Mouse (Mus musculus) neural tube, embryonic 12.5 days (tissue): ENCODE results near the gene Agbl4. TPM values are rescaled to one million over a fixed set of nuclear protein-coding genes. Genes with fewer than 3 reads are reported as not detected.
A peak's percentile ranks its signal among the peaks of the same experiment; 100 is the strongest.

Experiments
- ATAC-seq: fragments of 200-750 bp; cut with Nextera tagmentation; 2 replicates; pipeline ENCODE4 v1.8.0; 2017; ENCODE audit warnings: low read depth, mild to moderate bottlenecking, moderate TSS enrichment, moderate library complexity; ENCODE audit not compliant: low FRiP score
- H3K27ac ChIP-seq: fragments of 300-500 bp; sonication (generic); 2 replicates; pipeline ENCODE4 v1.5.1; 2016
- H3K27me3 ChIP-seq: fragments of 300-500 bp; sonication (generic); replicated peaks from 2 replicates; pipeline ENCODE4 v1.6.1; 2016; ENCODE audit warnings: mild to moderate bottlenecking
- H3K36me3 ChIP-seq: fragments of 300-500 bp; sonication (generic); 2 replicates; pipeline ENCODE4 v1.6.1; 2016; ENCODE audit warnings: mild to moderate bottlenecking
- H3K4me1 ChIP-seq: fragments of 300-500 bp; sonication (generic); 2 replicates; pipeline ENCODE4 v1.6.1; 2016
- H3K4me2 ChIP-seq: fragments of 300-500 bp; sonication (generic); replicated peaks from 2 replicates; pipeline ENCODE4 v1.6.1; 2016; ENCODE audit warnings: mild to moderate bottlenecking
- H3K4me3 ChIP-seq: fragments of 300-500 bp; sonication (generic); 2 replicates; pipeline ENCODE4 v1.5.1; 2016
- H3K9ac ChIP-seq: fragments of 300-500 bp; sonication (generic); 2 replicates; pipeline ENCODE4 v1.6.1; 2016; ENCODE audit warnings: mild to moderate bottlenecking
- H3K9me3 ChIP-seq: fragments of 300-500 bp; sonication (generic); 2 replicates; pipeline ENCODE4 v1.6.1; 2016; ENCODE audit warnings: mild to moderate bottlenecking
- WGBS: fragments of 180-500 bp; shearing (Covaris S2); methylation state at CpG from one replicate; pipeline ENCODE4 v1.1.7; 2016; 5-methylcytosine and 5-hydroxymethylcytosine counted together
- polyA plus RNA-seq: library from polyadenylated mRNA; unstranded; fragments of >200 nt; fragmentation: Nextera tagmentation; extraction: Ambion mirVana; gene quantifications from 2 replicates; pipeline ENCODE4 v1.2.1, GENCODE M21; 2016

Agbl4 gene
- polyA plus RNA-seq, 1 experiment from 2014 or later, result 1.5 TPM

- Histone ChIP-seq H3K9ac (no peak overlapping the region), H3K4me3 (no peak overlapping the region), H3K9me3 (no peaks in the 10 kb centered on the region), H3K27ac (no peak overlapping the region), H3K36me3 (no peaks in the 10 kb centered on the region), H3K4me2 (no peak overlapping the region), H3K27me3 (no peaks in the 10 kb centered on the region), H3K4me1 (no peaks in the 10 kb centered on the region)
- WGBS, result 82% methylated on average over 5 of the region's 5 CpGs
- no peak for ATAC-seq
These were observed 1241.7 kb downstream of the Agbl4 start for GRCm38 (mm10) chr4:111638948-111639708.

GRCm38 (mm10) chr4:111645117-111645830 lies 1247.8 kb downstream of the Agbl4 start:
- no peak for ATAC-seq
- H3K4me1 ChIP-seq, result no peaks in the 10 kb centered on the region
- 77% methylated on average over 6 of the region's 6 CpGs for WGBS
- H3K27ac ChIP-seq, result no peak overlapping the region
- no peaks in the 10 kb centered on the region for H3K36me3 ChIP-seq
- no peaks in the 10 kb centered on the region for H3K27me3 ChIP-seq
- no peak overlapping the region for H3K4me2 ChIP-seq
- H3K9me3 ChIP-seq, result no peaks in the 10 kb centered on the region
- H3K9ac ChIP-seq, result no peak overlapping the region
- H3K4me3 ChIP-seq, result no peak overlapping the region

DNA sequence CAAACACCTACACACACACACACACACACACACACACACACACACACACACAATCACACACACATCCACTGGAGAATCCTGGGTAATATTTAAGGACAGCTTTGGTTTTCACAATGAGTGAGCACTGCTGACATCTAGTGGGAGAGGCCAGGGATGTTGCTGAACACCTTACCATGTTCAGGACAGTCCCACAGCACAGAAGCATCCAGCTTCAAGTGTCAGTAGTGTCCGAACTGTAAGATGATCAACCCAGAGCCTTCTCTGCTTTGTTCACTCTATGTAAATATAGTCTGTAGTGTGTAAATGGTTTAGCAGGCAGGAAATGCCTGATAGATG lies 1248.3 kb downstream of the Agbl4 start:
- Histone ChIP-seq H3K27ac (no peak overlapping the region), H3K36me3 (no peaks in the 10 kb centered on the region), H3K4me1 (no peaks in the 10 kb centered on the region), H3K9me3 (no peaks in the 10 kb centered on the region), H3K4me2 (no peak overlapping the region), H3K9ac (no peak overlapping the region), H3K4me3 (no peak overlapping the region), H3K27me3 (no peaks in the 10 kb centered on the region)
- ATAC-seq, result no peak
- WGBS, result 81% methylated on average over 1 of the region's 1 CpGs

GRCm38 (mm10) chr4:111653451-111653850 lies 1256.0 kb downstream of the Agbl4 start:
- Histone ChIP-seq H3K27me3 (no peaks in the 10 kb centered on the region), H3K4me1 (no peaks in the 10 kb centered on the region), H3K36me3 (no peaks in the 10 kb centered on the region), H3K9ac (no peak overlapping the region), H3K4me3 (no peak overlapping the region), H3K4me2 (no peak overlapping the region), H3K9me3 (no peaks in the 10 kb centered on the region), H3K27ac (no peak overlapping the region)
- no peak for ATAC-seq
- WGBS, result 81% methylated on average over 1 of the region's 1 CpGs

GRCm38 (mm10) chr4:111663730-111664129 lies 1266.3 kb downstream of the Agbl4 start:
- Histone ChIP-seq H3K4me1 (0 out of 2 replicates have a peak, but pooled peaks cover 5% of the 10 kb centered on the region), H3K4me3 (no peak overlapping the region), H3K9ac (no peak overlapping the region), H3K27ac (no peak overlapping the region), H3K4me2 (no peak overlapping the region), H3K27me3 (no peaks in the 10 kb centered on the region), H3K36me3 (no peaks in the 10 kb centered on the region), H3K9me3 (no peaks in the 10 kb centered on the region)
- ATAC-seq, result 0 out of 2 replicates have a peak, but pooled peaks have one; percentile 46
- WGBS, result 19% methylated on average over 1 of the region's 1 CpGs

DNA sequence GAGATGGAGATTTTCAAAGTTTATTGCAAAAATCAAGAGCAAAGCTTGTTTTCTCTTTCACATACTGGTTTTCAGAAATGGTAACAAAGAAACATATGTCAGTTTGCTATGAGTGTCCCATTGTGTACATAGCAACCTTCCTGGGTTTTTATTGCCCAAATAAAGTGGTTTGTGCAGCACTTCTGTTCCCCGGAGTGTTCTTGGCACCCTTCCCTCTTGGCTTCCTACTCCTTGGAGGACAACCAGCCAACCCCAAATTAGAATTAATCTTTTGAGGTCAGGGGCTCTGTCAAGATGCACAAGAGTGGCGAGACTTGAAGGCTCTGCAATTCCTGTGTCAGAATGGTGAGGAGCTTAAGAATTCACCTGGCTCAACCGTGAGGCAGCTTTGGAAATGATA lies 1266.7 kb downstream of the Agbl4 start:
- Histone ChIP-seq H3K36me3 (no peaks in the 10 kb centered on the region), H3K4me3 (no peak overlapping the region), H3K9me3 (no peaks in the 10 kb centered on the region), H3K27me3 (no peaks in the 10 kb centered on the region), H3K4me1 (0 out of 2 replicates have a peak, but pooled peaks cover 5% of the 10 kb centered on the region), H3K4me2 (no peak overlapping the region), H3K27ac (no peak overlapping the region), H3K9ac (no peak overlapping the region)
- 52% methylated on average over 3 of the region's 3 CpGs for WGBS
- no peak for ATAC-seq

GRCm38 (mm10) chr4:111666713-111667112 lies 1269.3 kb downstream of the Agbl4 start:
- H3K9ac ChIP-seq, result no peak overlapping the region
- H3K4me3 ChIP-seq, result no peak overlapping the region
- no peaks in the 10 kb centered on the region for H3K27me3 ChIP-seq
- 74% methylated on average over 1 of the region's 1 CpGs for WGBS
- no peak overlapping the region for H3K4me2 ChIP-seq
- H3K36me3 ChIP-seq, result no peaks in the 10 kb centered on the region
- no peak for ATAC-seq
- peaks cover 9% of the 10 kb centered on the region; the same call in 1 of the 2 replicates for H3K4me1 ChIP-seq
- H3K9me3 ChIP-seq, result no peaks in the 10 kb centered on the region
- H3K27ac ChIP-seq, result no peak overlapping the region

DNA sequence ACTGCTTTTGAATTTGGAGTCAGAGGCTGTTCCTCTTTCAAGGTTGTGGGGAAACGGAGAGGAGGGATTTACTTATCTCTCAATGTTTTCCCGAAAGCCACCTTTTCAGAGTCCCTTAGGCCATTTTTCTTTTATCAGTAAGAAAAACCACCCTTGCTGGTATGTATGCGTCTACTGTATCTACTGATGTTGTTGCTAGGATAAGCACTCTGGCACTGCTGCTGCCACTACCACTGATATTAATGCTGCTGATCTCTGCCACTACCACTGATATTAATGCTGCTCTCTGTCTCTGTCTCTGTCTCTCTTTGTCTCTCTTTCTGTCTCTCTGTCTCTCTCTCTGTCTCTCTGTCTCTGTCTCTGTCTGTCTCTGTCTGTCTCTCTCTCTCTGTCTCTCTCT lies 1271.9 kb downstream of the Agbl4 start:
- no peaks in the 10 kb centered on the region for H3K9me3 ChIP-seq
- no peaks in the 10 kb centered on the region for H3K36me3 ChIP-seq
- 91% methylated on average over 3 of the region's 3 CpGs for WGBS
- no peak overlapping the region for H3K27ac ChIP-seq
- no peak overlapping the region for H3K4me3 ChIP-seq
- H3K4me1 ChIP-seq, result peaks cover 4% of the 10 kb centered on the region; the same call in 1 of the 2 replicates
- H3K4me2 ChIP-seq, result no peak overlapping the region
- no peak for ATAC-seq
- H3K9ac ChIP-seq, result no peak overlapping the region
- H3K27me3 ChIP-seq, result no peaks in the 10 kb centered on the region

DNA sequence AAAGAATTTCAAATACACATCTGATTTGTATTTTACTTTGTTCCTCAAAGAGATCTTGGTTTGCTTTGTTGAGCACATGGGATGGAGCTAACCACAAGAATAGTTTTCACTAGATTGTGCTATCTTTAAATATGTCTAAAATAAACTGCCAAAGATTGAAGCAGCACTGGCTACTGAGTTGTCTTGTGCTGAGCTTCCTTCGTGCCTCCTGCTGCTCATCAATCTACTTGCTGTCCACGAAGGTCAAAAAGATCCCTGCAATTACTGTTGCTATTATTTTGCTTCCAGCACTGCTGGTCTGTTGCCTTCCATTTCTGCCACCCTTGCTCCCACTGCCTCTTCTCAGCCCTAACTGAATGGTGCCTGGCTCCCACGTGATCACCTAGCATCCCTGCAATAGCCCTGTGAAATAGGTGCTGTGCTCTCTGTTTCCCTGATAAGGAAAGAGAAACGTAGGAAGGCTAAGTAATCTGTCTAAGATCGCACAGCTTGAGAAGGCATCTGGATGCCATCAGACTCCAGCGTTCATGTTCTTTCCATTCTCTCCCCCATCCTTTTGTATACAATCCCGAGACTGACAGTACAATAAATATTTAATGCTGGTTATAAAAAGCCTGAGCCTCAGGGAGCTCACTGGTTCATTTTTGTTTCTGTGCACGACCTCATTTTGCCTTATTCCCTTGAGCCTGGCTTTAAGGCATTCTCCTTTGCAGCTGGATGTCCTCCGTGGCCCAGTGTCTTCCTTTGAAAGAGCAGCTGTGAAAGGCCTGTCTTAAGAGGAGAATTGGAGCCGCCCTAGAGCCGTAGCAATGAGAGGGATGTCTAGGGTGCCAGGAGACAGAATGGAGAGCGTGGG lies 1273.3 kb downstream of the Agbl4 start:
- Histone ChIP-seq H3K36me3 (no peaks in the 10 kb centered on the region), H3K4me1 (peaks cover 4% of the 10 kb centered on the region; the same call in 1 of the 2 replicates), H3K27me3 (no peaks in the 10 kb centered on the region), H3K27ac (no peak overlapping the region), H3K4me2 (peak overlapping the region; percentile 2; the same call in 1 of the 2 replicates), H3K9me3 (no peaks in the 10 kb centered on the region), H3K4me3 (no peak overlapping the region), H3K9ac (no peak overlapping the region)
- peak; percentile 57 for ATAC-seq
- 22% methylated on average over 12 of the region's 12 CpGs for WGBS

- no peak overlapping the region for H3K4me3 ChIP-seq
- H3K9ac ChIP-seq, result no peak overlapping the region
- H3K9me3 ChIP-seq, result no peaks in the 10 kb centered on the region
- 73% methylated on average over 4 of the region's 4 CpGs for WGBS
- no peaks in the 10 kb centered on the region for H3K36me3 ChIP-seq
- H3K4me2 ChIP-seq, result no peak overlapping the region
- no peak overlapping the region for H3K27ac ChIP-seq
- no peak for ATAC-seq
- no peaks in the 10 kb centered on the region for H3K27me3 ChIP-seq
- H3K4me1 ChIP-seq, result peaks cover 4% of the 10 kb centered on the region; the same call in 1 of the 2 replicates
These were observed 1274.0 kb downstream of the Agbl4 start for GRCm38 (mm10) chr4:111671440-111671839.

- Histone ChIP-seq H3K36me3 (no peaks in the 10 kb centered on the region), H3K9me3 (no peaks in the 10 kb centered on the region), H3K27me3 (no peaks in the 10 kb centered on the region), H3K4me3 (no peak overlapping the region), H3K9ac (no peak overlapping the region), H3K4me2 (no peak overlapping the region), H3K4me1 (peaks cover 4% of the 10 kb centered on the region; the same call in 1 of the 2 replicates), H3K27ac (no peak overlapping the region)
- ATAC-seq, result no peak
These were observed 1276.4 kb downstream of the Agbl4 start for GRCm38 (mm10) chr4:111673904-111674303.

GRCm38 (mm10) chr4:111681926-111682325 lies 1284.5 kb downstream of the Agbl4 start:
- Histone ChIP-seq H3K4me2 (no peak overlapping the region), H3K9ac (no peak overlapping the region), H3K27ac (no peak overlapping the region), H3K4me3 (no peak overlapping the region), H3K9me3 (no peaks in the 10 kb centered on the region), H3K27me3 (no peaks in the 10 kb centered on the region), H3K36me3 (no peaks in the 10 kb centered on the region), H3K4me1 (peaks cover 3% of the 10 kb centered on the region; the same call in 1 of the 2 replicates)
- no peak for ATAC-seq
- 76% methylated on average over 5 of the region's 5 CpGs for WGBS
